Mouse (Mus musculus) adrenal gland, adult 18-20 months (tissue): Measurements from ENCODE around the gene Ilf2. TPM values are rescaled to one million over a fixed set of nuclear protein-coding genes. Genes with fewer than 3 reads are reported as not detected.

Source experiments
- DNase-seq, 2 experiments: peaks; one replicate each; pipeline ENCODE4 v3.0.0; 2021 to 2022; ENCODE audit warnings: low spot score in 2 of 2
- total RNA-seq, 2 experiments: library from RNA; stranded (reverse); gene quantifications; 1 replicate in 1 of 2; 2 replicates in 1 of 2; pipeline ENCODE4 v1.2.3; 2021

The Ilf2 gene
- total RNA-seq, 2 experiments from 2014 or later = 49.3 to 53.1 TPM

GRCm38 (mm10) chr3:90508287-90508949 is 32.5 kb downstream of the Ilf2 start:
- no peak for DNase-seq

GRCm38 (mm10) chr3:90508950-90509746 is 33.2 kb downstream of the Ilf2 start, which contains the start of gene Chtop:
TSS of gene Chtop (minus strand) at chr3:90509498.
- DNase-seq = peak; percentile 99

GRCm38 (mm10) chr3:90509747-90510123 is 33.8 kb downstream of the Ilf2 start:
- no peak for DNase-seq

GRCm38 (mm10) chr3:90512276-90512675 is 36.4 kb downstream of the Ilf2 start:
- DNase-seq = no peak

- no peak for DNase-seq
Observed at GRCm38 (mm10) chr3:90512948-90513642, 37.2 kb downstream of the Ilf2 start.

- DNase-seq = peak; percentile 63 to 68
Observed at GRCm38 (mm10) chr3:90513796-90514590, 38.1 kb downstream of the Ilf2 start, which contains the start of the genes S100a1 and S100a13. TSS of gene S100a1 (minus strand) at chr3:90514392. TSS of gene S100a13 (plus strand) at chr3:90514435.

GRCm38 (mm10) chr3:90514691-90515090 is 38.8 kb downstream of the Ilf2 start:
- peak; percentile 66 to 72 for DNase-seq

GRCm38 (mm10) chr3:90515242-90515641 is 39.3 kb downstream of the Ilf2 start:
- DNase-seq = peak; percentile 18 to 40

GRCm38 (mm10) chr3:90515789-90516188 is 39.9 kb downstream of the Ilf2 start:
- no peak for DNase-seq

GRCm38 (mm10) chr3:90517711-90518110 is 41.8 kb downstream of the Ilf2 start:
- no peak for DNase-seq

- no peak for DNase-seq
Observed at GRCm38 (mm10) chr3:90525421-90525820, 49.5 kb downstream of the Ilf2 start.

- DNase-seq = no peak
Observed at GRCm38 (mm10) chr3:90526076-90526475, 50.1 kb downstream of the Ilf2 start.

- no peak for DNase-seq
Observed at GRCm38 (mm10) chr3:90526580-90526979, 50.7 kb downstream of the Ilf2 start, which contains the start of gene S100a14. TSS of gene S100a14 (plus strand) at chr3:90526856.

- DNase-seq = no peak
Observed at GRCm38 (mm10) chr3:90527291-90527873, 51.5 kb downstream of the Ilf2 start.

- DNase-seq = no peak
Observed at GRCm38 (mm10) chr3:90531713-90532112, 55.8 kb downstream of the Ilf2 start.

GRCm38 (mm10) chr3:90535446-90535845 is 59.5 kb downstream of the Ilf2 start:
- DNase-seq = no peak

- DNase-seq = peak; percentile 51 to 55
Observed at GRCm38 (mm10) chr3:90537141-90537904, 61.4 kb downstream of the Ilf2 start, which contains the start of gene S100a16. TSS of gene S100a16 (plus strand) at chr3:90537254.

GRCm38 (mm10) chr3:90537905-90538296 is 62.0 kb downstream of the Ilf2 start:
- DNase-seq = no peak
